Mouse (Mus musculus): ENCODE results near the gene Wfdc18. TPM values are rescaled to one million over a fixed set of nuclear protein-coding genes. Genes with fewer than 3 reads are reported as not detected.

Wfdc18 gene
- total and polyA plus RNA-seq, 3 experiments, result not detected

DNA sequence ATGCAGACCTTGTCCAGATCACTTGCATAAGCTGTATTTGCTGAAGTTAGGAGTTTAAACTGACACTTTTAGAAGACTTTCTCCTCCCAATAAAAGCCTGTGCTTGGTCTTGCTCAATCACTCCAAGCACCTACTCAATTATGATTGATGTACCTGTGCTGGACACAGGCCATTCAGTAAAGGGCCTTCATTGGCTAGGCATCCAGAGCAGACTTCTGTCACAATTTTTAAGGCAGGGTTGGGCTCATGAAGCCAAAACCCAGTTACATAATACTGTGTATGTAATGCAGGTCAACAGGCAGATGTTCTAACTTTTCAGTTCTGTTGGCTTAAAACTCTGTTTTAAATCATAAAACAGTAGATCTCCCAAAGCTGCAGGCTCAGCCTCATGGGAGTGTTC, 12.0 kb downstream of the Wfdc18 start:
- Histone ChIP-seq H3K4me1 (ENCODE audit: control insufficient read depth in 1 of 2, insufficient read depth in 2 of 2, low read length in 2 of 2) (no peaks in the 10 kb centered on the region), H3K27me3 (ENCODE audit: control insufficient read depth in 1 of 2, insufficient read depth in 2 of 2, low read length in 2 of 2) (peaks cover 4 to 8% of the 10 kb centered on the region in 2 experiments; a peak in 3 of 4 replicates), H3K27ac (ENCODE audit: control insufficient read depth, low read depth, low read length) (no peak overlapping the region), H3K36me3 (ENCODE audit: control insufficient read depth in 1 of 2, insufficient read depth in 2 of 2, low read length in 2 of 2) (no peaks in the 10 kb centered on the region), H3K9me3 (replicated peaks; ENCODE audit: insufficient read depth, low read length) (no peaks in the 10 kb centered on the region), H3K9ac (ENCODE audit: control insufficient read depth, low read depth, low read length, poor library complexity, severe bottlenecking) (no peak overlapping the region), H3K4me3 (ENCODE audit: control insufficient read depth in 1 of 2, insufficient read depth in 1 of 2, low read depth in 2 of 2, low read length in 2 of 2) (no peak overlapping the region), H3K79me2 (ENCODE audit: control insufficient read depth, insufficient read depth, low read length, poor library complexity) (no peaks in the 10 kb centered on the region)
- DNase-seq (ENCODE audit: low read depth, low spot score), result no peak
- no peak for TF ChIP-seq NELFE (IDR thresholded peaks at IDR 0.05; ENCODE audit: low read depth, low read length)
- TF ChIP-seq ELF1 (IDR thresholded peaks at IDR 0.05; ENCODE audit: low read depth, low read length), result no peak
- TF ChIP-seq MXI1 (IDR thresholded peaks at IDR 0.05; ENCODE audit: low read depth, low read length), result no peak
- TF ChIP-seq USF1 (IDR thresholded peaks at IDR 0.05; ENCODE audit: low read depth, low read length), result no peak

DNA sequence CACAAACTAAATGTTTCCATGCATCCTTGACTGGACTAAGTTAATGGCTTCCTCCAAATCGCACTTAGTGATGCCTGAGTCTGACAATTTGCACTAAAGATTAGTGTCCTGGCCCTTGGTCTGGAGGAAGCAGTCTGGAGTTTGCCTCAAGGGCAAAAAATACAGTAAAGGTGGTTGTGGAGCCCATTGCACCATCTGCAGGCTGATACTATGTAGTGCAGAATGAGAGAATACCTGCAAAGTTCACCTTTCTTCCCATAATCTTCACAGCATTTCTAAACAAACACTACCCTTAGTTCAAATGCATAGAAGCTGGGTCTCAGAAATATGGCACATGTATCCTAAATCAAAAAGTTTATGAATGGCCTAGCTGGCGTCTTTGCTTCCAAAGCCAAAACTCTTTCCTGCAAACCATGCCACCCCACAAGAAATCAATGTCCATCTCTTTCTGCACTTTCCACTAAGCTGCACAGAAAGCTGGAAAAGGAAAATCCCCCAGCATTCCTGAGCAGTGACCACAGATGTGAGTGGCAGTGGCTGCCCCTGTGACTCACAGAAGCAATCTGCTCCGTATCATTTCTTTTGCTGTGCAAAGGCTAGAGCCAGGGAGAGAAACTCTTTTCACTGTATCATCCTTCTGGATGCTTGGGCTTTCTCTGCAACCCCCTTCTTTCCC, 20.1 kb downstream of the Wfdc18 start:
- DNase-seq (ENCODE audit: low read depth, low spot score), result peak; percentile 27
- TF ChIP-seq MEF2A (IDR thresholded peaks at IDR 0.05; ENCODE audit: extremely low read depth, insufficient replicate concordance, low read depth, low read length, poor library complexity, severe bottlenecking) (no peak), SMC3 (IDR thresholded peaks at IDR 0.05; ENCODE audit: low read depth, low read length) (peak; percentile 81), ZNF384 (IDR thresholded peaks at IDR 0.05; ENCODE audit: low read depth, low read length) (no peak), HCFC1 (IDR thresholded peaks at IDR 0.05; ENCODE audit: low read depth, low read length) (no peak), USF1 (IDR thresholded peaks at IDR 0.05; ENCODE audit: low read depth, low read length) (no peak), CTCF (IDR thresholded peaks at IDR 0.05 in 2 of 3, conservative IDR thresholded peaks at IDR 0.05 in 1 of 3; ENCODE audit: control insufficient read depth in 1 of 3, insufficient read depth in 1 of 3, low read depth in 2 of 3, low read length in 3 of 3, poor library complexity in 1 of 3, severe bottlenecking in 1 of 3) (peak in 2 of 3 experiments; percentile 32 to 63; a peak in 2 of 6 replicates), JUND (IDR thresholded peaks at IDR 0.05; ENCODE audit: low read depth, low read length) (no peak), UBTF (IDR thresholded peaks at IDR 0.05; ENCODE audit: borderline replicate concordance, insufficient read depth, low read depth, low read length) (no peak), ZC3H11A (IDR thresholded peaks at IDR 0.05; ENCODE audit: low read depth, low read length) (peak; percentile 41), RAD21 (IDR thresholded peaks at IDR 0.05; ENCODE audit: low read depth, low read length) (peak; percentile 61), MYB (IDR thresholded peaks at IDR 0.05; ENCODE audit: low read depth, low read length) (no peak)
- Histone ChIP-seq H3K9me3 (replicated peaks; ENCODE audit: insufficient read depth, low read length) (no peaks in the 10 kb centered on the region), H3K27ac (ENCODE audit: control insufficient read depth, low read depth, low read length) (no peak overlapping the region), H3K4me3 (ENCODE audit: control insufficient read depth in 1 of 2, insufficient read depth in 1 of 2, low read depth in 2 of 2, low read length in 2 of 2) (no peak overlapping the region), H3K9ac (ENCODE audit: control insufficient read depth, low read depth, low read length, poor library complexity, severe bottlenecking) (no peak overlapping the region), H3K79me2 (ENCODE audit: control insufficient read depth, insufficient read depth, low read length, poor library complexity) (no peaks in the 10 kb centered on the region), H3K27me3 (ENCODE audit: control insufficient read depth in 1 of 2, insufficient read depth in 2 of 2, low read length in 2 of 2) (peaks cover 9 to 10% of the 10 kb centered on the region in 2 experiments), H3K4me1 (ENCODE audit: control insufficient read depth in 1 of 2, insufficient read depth in 2 of 2, low read length in 2 of 2) (no peaks in the 10 kb centered on the region), H3K36me3 (ENCODE audit: control insufficient read depth in 1 of 2, insufficient read depth in 2 of 2, low read length in 2 of 2) (no peaks in the 10 kb centered on the region)

Data from MEL (cell line).